Mouse (Mus musculus) ES-Bruce4 (cell line): ENCODE data around the gene Cdh22.

Experiments used
- CTCF ChIP-seq: IDR thresholded peaks from one replicate; pipeline ENCODE4 v1.8.1; 2011; ENCODE audit warnings: low read depth, low read length
- EP300 ChIP-seq: IDR thresholded peaks from 2 replicates; pipeline ENCODE4 v1.6.1; 2011; ENCODE audit warnings: low read depth, low read length; ENCODE audit not compliant: insufficient read depth
- POLR2A ChIP-seq: IDR thresholded peaks from one replicate; pipeline ENCODE4 v1.8.1; 2011; ENCODE audit warnings: low read length; ENCODE audit not compliant: insufficient read depth

DNA sequence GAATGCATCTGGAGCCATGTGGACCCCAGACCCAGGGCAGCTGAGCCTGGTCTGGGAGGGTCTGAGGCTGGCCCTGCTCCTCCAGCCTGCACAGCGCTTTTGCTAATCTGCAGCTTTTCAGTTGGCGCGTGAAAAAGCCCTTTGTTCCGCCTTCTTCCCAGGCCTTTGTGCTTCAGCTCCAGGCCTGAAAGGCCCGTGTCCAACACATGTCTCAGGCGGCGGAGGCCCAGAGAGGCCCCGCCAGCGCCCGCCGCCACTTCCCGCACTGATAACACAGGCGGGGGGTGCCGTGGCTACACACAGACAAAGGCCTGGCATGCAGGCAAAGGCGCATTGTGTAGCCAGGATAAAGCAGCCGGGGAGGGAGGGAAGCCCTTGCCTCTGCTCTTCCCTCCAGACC, 98.6 kb downstream of the Cdh22 start:
- TF ChIP-seq POLR2A (no peak), CTCF (no peak), EP300 (0 out of 2 replicates have a peak, but pooled peaks have one; percentile 10)
